Mouse (Mus musculus): ENCODE measurements at regions not wholly inside any gene's neighbourhood (a gene's known extent, or its start where the extent isn't known, plus 50 kb on each side); places are given as distances from the start of the nearest gene placed in this dataset.

DNA sequence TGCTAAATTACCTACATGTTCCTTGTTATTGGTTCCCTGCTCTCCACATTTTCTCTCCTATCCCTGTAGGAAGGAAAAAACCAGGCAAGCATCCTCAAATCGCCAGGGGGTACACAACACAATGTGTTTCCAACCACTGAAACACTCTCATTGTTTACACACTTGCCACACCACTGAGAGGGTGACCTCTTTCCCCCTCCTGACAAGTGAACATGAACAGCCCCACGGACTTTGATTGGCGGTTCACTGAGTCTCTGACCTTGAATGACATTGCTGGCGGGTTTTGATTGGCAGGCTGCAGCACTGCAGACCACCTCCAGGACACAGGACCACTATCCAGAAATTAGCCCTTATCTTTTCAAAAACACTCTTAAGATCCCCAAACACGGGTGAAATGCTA, 211.7 kb upstream of the Onecut1 start:
- DNase-seq (ENCODE audit: low read depth, low spot score) = peak; percentile 9

- no peak for DNase-seq (ENCODE audit: low read depth, low spot score)
These were observed 205.8 kb upstream of the Onecut1 start for GRCm38 (mm10) chr9:74655956-74656355.

DNA sequence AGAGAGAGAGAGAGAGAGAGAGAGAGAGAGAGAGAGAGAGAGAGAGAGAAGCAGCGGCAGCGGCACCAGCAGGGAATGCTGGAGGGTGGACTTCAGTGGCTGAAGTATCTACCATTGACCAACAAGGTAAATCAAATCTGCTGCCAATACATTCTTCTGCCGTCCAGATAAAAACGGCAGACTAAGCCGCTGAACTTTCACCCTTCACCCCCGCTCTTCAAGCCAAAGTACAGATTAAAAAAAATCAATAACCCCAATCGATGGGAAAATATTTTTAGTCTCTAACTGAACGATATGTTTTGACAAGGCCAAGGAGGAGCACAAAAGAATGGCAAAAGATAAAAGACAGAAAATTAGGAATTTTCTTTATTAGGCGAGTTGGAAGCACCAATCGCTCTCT, 205.3 kb upstream of the Onecut1 start:
- no peak for DNase-seq (ENCODE audit: low read depth, low spot score)

GRCm38 (mm10) chr9:74671356-74671952, 190.3 kb upstream of the Onecut1 start:
- no peak for DNase-seq (ENCODE audit: low read depth, low spot score)

DNA sequence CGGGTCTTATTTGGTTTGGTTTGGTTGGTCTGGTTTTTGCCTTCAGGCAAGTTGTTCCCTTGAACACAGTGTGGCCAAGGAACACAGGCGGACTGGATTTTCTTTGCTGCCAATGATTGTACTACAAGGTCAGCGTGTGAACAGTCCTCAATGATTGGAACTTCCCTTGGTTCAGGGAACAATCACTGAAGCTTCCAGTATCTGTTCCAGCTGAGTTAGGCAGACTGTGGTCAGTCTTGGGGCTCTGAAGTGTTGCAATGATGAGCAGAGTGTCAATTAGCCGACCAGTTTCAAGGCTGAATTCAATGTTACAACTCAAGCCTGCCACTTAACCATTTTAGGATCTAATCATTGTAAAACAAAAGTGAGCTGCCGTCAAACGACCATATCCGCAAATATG, 189.5 kb upstream of the Onecut1 start:
- DNase-seq (ENCODE audit: low read depth, low spot score) = no peak

GRCm38 (mm10) chr9:74698229-74698628, 163.5 kb upstream of the Onecut1 start:
- peak; percentile 29 for DNase-seq (ENCODE audit: low read depth, low spot score)

GRCm38 (mm10) chr9:74705698-74706097, 156.0 kb upstream of the Onecut1 start:
- DNase-seq (ENCODE audit: low read depth, low spot score) = no peak

GRCm38 (mm10) chr9:74707608-74708007, 154.1 kb upstream of the Onecut1 start:
- DNase-seq (ENCODE audit: low read depth, low spot score) = no peak

DNA sequence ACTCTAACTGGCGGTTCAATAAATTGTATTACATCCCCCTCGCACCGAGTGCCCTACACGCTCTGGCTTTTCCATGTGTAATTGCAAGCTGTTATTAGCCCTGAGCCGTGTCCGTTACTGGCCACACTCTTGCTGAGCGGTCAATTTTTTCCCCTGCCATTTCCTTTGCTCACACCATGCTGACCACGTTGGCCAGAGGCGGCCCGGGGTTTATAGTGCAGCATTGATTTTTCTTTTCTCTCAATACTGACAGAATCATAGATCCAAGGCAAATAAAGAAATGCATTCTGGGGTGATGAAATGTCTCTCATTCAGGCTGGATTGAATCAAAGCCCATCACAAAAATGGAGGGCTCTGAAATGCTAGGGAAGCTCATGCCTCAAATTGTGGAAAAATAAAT, 150.0 kb upstream of the Onecut1 start:
- no peak for DNase-seq (ENCODE audit: low read depth, low spot score)

DNA sequence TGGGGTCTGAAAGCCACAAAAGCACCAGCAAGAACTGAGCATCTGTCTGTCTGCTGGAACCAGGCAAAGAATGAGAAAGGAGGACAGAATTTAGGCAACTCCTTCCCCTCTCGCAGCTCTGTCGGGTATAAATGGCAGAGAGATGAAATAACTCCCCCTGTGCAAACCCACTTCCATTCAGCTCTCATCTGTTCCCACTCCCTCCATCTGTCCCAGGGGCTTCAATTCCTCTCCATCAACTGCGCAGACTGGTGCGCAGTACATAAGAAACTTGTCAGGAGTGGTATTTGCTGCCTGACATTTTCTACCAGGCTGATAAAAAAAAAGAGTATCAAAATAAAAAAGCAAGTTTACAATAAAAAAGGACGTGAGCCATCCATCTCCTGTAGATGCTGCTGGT, 129.3 kb upstream of the Onecut1 start:
- no peak for DNase-seq (ENCODE audit: low read depth, low spot score)

DNA sequence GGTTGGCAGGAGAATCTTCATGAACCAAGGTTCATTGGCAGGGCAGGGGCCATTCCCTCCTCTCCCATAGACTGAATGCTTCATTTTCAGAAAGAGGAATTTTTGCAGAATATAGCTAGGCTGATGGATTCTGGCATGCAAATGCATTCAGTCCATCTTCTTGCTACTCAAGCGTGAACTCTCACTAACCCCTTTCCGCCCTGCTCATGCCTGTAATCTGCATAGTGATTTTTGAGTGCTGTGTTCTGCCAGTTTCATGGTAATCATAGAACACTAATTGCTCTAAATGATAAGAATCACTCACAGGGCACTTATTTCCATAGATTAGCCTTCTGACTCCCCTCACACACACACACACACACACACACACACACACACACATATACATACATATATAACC, 119.8 kb upstream of the Onecut1 start:
- DNase-seq (ENCODE audit: low read depth, low spot score) = no peak

DNA sequence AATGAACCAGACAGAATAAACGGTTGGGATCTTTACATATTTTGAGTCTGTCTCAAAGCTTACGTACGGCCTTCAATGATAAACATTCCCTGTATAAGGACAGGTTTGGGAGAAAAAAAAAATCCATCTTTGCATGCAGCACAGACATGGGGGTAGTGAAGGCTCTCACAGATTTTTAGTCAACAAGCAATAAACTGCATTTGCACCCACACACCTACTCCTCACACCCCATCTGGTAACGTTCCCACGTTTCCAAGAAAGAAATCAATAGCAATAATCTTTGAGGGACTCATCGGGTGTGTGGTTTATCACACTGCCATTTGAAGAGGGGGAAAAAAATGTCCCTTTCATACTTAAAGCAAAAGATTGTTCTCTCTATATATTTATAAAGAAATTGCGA, 113.8 kb upstream of the Onecut1 start:
- DNase-seq (ENCODE audit: low read depth, low spot score) = no peak

GRCm38 (mm10) chr9:74758025-74758424, 103.7 kb upstream of the Onecut1 start:
- DNase-seq (ENCODE audit: low read depth, low spot score) = peak; percentile 8

GRCm38 (mm10) chr9:74758876-74759275, 102.8 kb upstream of the Onecut1 start:
- DNase-seq (ENCODE audit: low read depth, low spot score) = no peak

DNA sequence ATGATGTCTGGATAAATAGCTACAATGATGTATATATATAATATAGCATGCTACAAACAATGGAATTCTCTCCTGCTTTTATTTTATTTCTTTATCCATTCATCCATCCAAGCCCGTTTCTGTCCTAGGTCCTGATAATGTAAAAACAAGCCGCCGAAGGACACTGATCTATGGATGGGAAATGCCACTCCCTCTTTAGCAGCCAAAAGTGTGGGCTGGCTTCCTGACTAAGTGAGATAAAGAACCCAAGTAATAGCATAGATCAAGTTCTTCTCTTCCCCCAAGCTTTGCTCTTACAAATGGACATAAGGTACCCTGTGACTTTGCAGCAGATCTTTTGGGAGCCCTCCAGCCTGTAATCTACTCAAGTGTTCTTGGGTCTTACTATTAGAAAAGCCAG, 81.3 kb upstream of the Onecut1 start:
- DNase-seq (ENCODE audit: low read depth, low spot score) = no peak

GRCm38 (mm10) chr9:74793394-74793793, 68.3 kb upstream of the Onecut1 start:
- no peak for DNase-seq (ENCODE audit: low read depth, low spot score)

GRCm38 (mm10) chr9:74795994-74796393, 65.7 kb upstream of the Onecut1 start:
- no peak for DNase-seq (ENCODE audit: low read depth, low spot score)

GRCm38 (mm10) chr9:74797272-74797844, 64.4 kb upstream of the Onecut1 start:
- no peak for DNase-seq (ENCODE audit: low read depth, low spot score)

GRCm38 (mm10) chr9:74801091-74801490, 60.6 kb upstream of the Onecut1 start:
- no peak for DNase-seq (ENCODE audit: low read depth, low spot score)

- DNase-seq (ENCODE audit: low read depth, low spot score) = no peak
These were observed 50.3 kb upstream of the Onecut1 start for GRCm38 (mm10) chr9:74811437-74811836.
